Mouse (Mus musculus) bone marrow macrophage, adult 2 months (primary cell): ENCODE measurements around the gene Ankmy2.

Source experiments
- CTCF ChIP-seq: IDR thresholded peaks from 2 replicates; pipeline ENCODE4 v1.5.1; 2012; ENCODE audit warnings: low read depth, mild to moderate bottlenecking, low read length, moderate library complexity
- POLR2A ChIP-seq: IDR thresholded peaks from 2 replicates; pipeline ENCODE4 v1.6.1; 2012; ENCODE audit warnings: mild to moderate bottlenecking, low read depth, low read length, borderline replicate concordance

- TF ChIP-seq CTCF = no peak
- TF ChIP-seq POLR2A = no peak
Measured at GRCm38 (mm10) chr12:36182570-36182969, 25.7 kb downstream of the Ankmy2 start.
